Mouse (Mus musculus) urinary bladder, postnatal 36 days (tissue): ENCODE results near the gene 4930590J08Rik.

Experiments
- DNase-seq, 2 experiments: peaks; one replicate each; pipeline ENCODE4 v3.0.0; 2022; ENCODE audit warnings: low spot score in 2 of 2, mixed read lengths in 1 of 2

The 4930590J08Rik gene

GRCm38 (mm10) chr6:91963429-91963828 lies 60.8 kb downstream of the 4930590J08Rik start:
- no peak for DNase-seq

GRCm38 (mm10) chr6:91965060-91965459 lies 62.5 kb downstream of the 4930590J08Rik start:
- no peak for DNase-seq

DNA sequence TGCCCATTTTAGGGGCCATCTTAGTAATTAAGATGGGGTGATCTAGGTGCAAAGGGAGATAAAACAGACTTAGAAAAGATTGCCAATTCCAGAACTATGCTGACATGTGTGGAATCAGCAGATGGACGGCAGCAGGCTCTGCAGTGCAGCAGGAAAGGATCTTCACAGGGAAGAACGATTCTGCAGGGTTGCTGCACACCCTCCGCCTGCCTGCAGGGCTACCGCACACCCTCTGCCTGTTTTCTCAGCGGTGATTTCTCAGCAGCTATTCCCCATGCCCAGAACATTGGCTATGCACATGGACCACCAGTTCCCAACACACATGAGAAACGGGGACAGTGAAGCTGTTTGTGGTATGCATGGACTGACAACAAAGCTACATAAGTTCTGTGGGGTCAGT lies 63.4 kb downstream of the 4930590J08Rik start:
- no peak for DNase-seq

DNA sequence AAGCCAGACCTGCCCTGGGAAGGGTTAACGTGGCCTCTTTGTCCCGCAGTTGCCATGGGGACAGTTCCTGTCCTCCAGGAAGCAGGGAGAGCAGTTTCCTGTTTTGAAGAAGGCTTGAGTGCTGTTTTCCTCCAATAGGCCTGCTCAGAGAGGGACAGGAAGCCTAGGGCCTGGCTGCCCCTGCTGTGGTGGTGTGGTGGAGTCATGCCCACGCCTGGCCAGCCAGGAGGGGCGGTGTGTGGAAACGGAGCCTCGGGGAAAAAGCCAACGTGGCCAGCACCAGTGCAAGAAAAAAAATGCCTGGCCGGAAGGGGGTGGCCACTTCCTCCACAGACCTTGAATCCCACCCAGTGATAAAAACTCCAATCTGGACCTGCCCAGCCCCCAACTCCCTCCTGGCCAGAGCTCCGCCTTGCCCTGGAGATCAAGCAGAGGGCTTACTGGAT lies 69.6 kb downstream of the 4930590J08Rik start:
- DNase-seq: peak in 1 of 2 experiments; percentile 55

GRCm38 (mm10) chr6:91973972-91974371 lies 71.4 kb downstream of the 4930590J08Rik start:
- no peak for DNase-seq

- DNase-seq: peak in 1 of 2 experiments; percentile 12
These were observed 76.0 kb downstream of the 4930590J08Rik start, which contains the start of gene Fgd5 for GRCm38 (mm10) chr6:91978371-91979300. Fgd5 (plus strand) TSS chr6:91978878.

GRCm38 (mm10) chr6:91979301-91979996 lies 76.8 kb downstream of the 4930590J08Rik start:
- no peak for DNase-seq

- DNase-seq: no peak
These were observed 77.4 kb downstream of the 4930590J08Rik start for GRCm38 (mm10) chr6:91980011-91980410.

- DNase-seq: no peak
These were observed 87.5 kb downstream of the 4930590J08Rik start for GRCm38 (mm10) chr6:91990101-91990500.

DNA sequence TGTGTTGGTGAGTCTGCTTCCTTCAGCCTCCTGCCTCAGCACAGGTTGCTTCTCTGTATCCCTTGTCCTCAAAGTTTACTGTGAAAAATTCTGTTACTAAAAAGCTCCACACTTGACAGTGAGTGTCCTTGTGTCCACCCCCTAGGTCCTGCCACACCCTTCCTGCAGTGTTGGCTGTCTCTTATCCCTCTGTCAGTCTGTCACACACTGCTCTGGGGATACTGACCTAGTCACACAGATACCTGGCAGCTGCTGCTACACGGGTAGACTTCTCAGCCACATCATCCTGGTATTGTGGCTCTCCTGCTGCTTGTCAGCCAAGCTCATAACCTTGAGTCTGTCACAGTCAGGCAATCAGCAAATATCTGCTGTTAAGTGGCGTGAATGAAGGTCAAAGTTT lies 90.2 kb downstream of the 4930590J08Rik start:
- DNase-seq: no peak

DNA sequence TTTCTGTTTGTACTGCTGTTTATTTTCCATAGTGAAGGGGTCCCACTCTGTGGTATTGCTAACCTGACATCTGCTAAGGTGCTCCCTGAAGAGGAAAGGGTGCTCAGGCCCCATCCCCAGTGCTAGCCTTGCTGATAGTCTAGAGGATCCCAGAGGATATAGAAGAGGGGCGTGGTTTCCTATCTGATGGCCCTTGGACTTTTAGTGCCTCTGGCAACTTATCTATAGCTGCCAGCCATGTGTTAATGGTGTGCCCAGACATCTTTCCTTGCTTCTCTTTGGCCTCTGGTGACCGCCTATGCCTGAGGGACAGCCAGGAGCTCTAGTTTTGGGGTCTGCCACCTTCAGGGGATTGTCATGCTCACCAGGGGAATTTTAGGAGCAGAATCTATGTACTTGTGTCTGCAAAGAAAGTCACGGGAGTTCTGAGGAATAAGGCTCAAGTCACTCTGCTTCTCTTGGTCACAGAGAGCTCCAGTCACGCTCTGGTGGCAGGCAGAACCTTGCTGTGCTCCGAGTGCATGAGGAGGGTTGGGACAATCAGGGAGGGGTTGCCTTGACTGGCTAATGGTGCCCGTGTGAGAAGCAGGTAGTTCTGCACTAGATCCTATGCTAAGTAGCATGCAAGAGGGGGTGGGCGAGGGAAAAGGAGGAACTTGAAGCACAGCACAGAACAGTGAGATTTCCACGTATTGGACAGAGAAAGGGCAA lies 91.3 kb downstream of the 4930590J08Rik start:
- DNase-seq: no peak

GRCm38 (mm10) chr6:91996072-91996471 lies 93.5 kb downstream of the 4930590J08Rik start:
- no peak for DNase-seq
